Mouse (Mus musculus) left cerebral cortex, postnatal 36 days (tissue): ENCODE data around the gene Adamts18. TPM values are rescaled to one million over a fixed set of nuclear protein-coding genes. Genes with fewer than 3 reads are reported as not detected.
"Not testable (repeated sequence)": the region's sequence is repeated elsewhere in the genome, so short reads cannot be mapped to it uniquely, and the experiment has no call there.

Experiments
- DNase-seq, 2 experiments: peaks; one replicate each; pipeline ENCODE4 v3.0.0; 2021 to 2022; ENCODE audit warnings: low spot score in 2 of 2, mixed read lengths in 1 of 2
- intact Hi-C: fragments of 180-260 bp; cut with DNase I; formaldehyde crosslinking; loops from one replicate; pipeline ENCODE4 v1.15.1; 2025
- total RNA-seq, 2 experiments: library from RNA; stranded (reverse); gene quantifications; 2 replicates each; pipeline ENCODE4 v1.2.3; 2021

Adamts18 gene
- total RNA-seq, 2 experiments from 2014 or later: 2.4 to 2.6 TPM

- intact Hi-C loops: no loop called here
- DNase-seq: no peak
These were observed 895 bp downstream of the Adamts18 start for GRCm38 (mm10) chr8:113847606-113848080.

GRCm38 (mm10) chr8:113846669-113847068 is 1.9 kb downstream of the Adamts18 start:
- intact Hi-C loops: no loop called here
- DNase-seq: no peak

- intact Hi-C loops: no loop called here
- DNase-seq: no peak
These were observed 3.7 kb downstream of the Adamts18 start for GRCm38 (mm10) chr8:113844801-113845301.

GRCm38 (mm10) chr8:113838211-113838610 is 10.3 kb downstream of the Adamts18 start:
- DNase-seq: no peak
- intact Hi-C loops: no loop called here

GRCm38 (mm10) chr8:113837570-113837915 is 11.0 kb downstream of the Adamts18 start:
- DNase-seq: no peak
- intact Hi-C loops: no loop called here

GRCm38 (mm10) chr8:113836892-113837569 is 11.5 kb downstream of the Adamts18 start:
- DNase-seq: no peak
- intact Hi-C loops: no loop called here

GRCm38 (mm10) chr8:113833644-113834043 is 14.9 kb downstream of the Adamts18 start:
- intact Hi-C loops: no loop called here
- no peak for DNase-seq

GRCm38 (mm10) chr8:113827270-113827669 is 21.3 kb downstream of the Adamts18 start:
- intact Hi-C loops: no loop called here

GRCm38 (mm10) chr8:113820983-113821587 is 27.5 kb downstream of the Adamts18 start:
- intact Hi-C loops: no loop called here

More at GRCm38 (mm10) chr8:113827270-113827669, 21.3 kb downstream of the Adamts18 start:
- no peak for DNase-seq

GRCm38 (mm10) chr8:113813966-113814365 is 34.6 kb downstream of the Adamts18 start:
- intact Hi-C loops: no loop called here
- DNase-seq: no peak

More at GRCm38 (mm10) chr8:113820983-113821587, 27.5 kb downstream of the Adamts18 start:
- DNase-seq: no peak

- DNase-seq: peak; percentile 28 to 39
- intact Hi-C loops: no loop called here
These were observed 37.0 kb downstream of the Adamts18 start for GRCm38 (mm10) chr8:113811521-113811920.

- DNase-seq: no peak
- intact Hi-C loops: no loop called here
These were observed 38.6 kb downstream of the Adamts18 start for GRCm38 (mm10) chr8:113809929-113810328.

GRCm38 (mm10) chr8:113803830-113804611 is 44.5 kb downstream of the Adamts18 start:
- intact Hi-C loops: no loop called here
- no peak for DNase-seq

- no peak for DNase-seq
- intact Hi-C loops: no loop called here
These were observed 47.0 kb downstream of the Adamts18 start for GRCm38 (mm10) chr8:113801551-113801950.

- intact Hi-C loops, DNase-seq: not testable (repeated sequence)
These were observed 48.0 kb downstream of the Adamts18 start for GRCm38 (mm10) chr8:113800556-113800955.

- intact Hi-C loops: no loop called here
- DNase-seq: no peak
These were observed 49.0 kb downstream of the Adamts18 start for GRCm38 (mm10) chr8:113799550-113799949.

- intact Hi-C loops: no loop called here
- DNase-seq: no peak
These were observed 56.7 kb downstream of the Adamts18 start for GRCm38 (mm10) chr8:113791856-113792255.

GRCm38 (mm10) chr8:113791061-113791460 is 57.5 kb downstream of the Adamts18 start:
- intact Hi-C loops: no loop called here
- DNase-seq: peak in 1 of 2 experiments; percentile 15

- intact Hi-C loops: loop anchor here (10.0 kb wide), 1 partner anchor 119 kb away; no protein-coding TSS in a partner anchor
- no peak for DNase-seq
These were observed 64.8 kb downstream of the Adamts18 start for GRCm38 (mm10) chr8:113783711-113784110.

GRCm38 (mm10) chr8:113781554-113781953 is 67.0 kb downstream of the Adamts18 start:
- intact Hi-C loops: loop anchor here (10.0 kb wide), 1 partner anchor 117 kb away; no protein-coding TSS in a partner anchor

More at GRCm38 (mm10) chr8:113781554-113781953, 67.0 kb downstream of the Adamts18 start:
- no peak for DNase-seq
